ENCODE assay signal across 8 mouse cellular contexts in genomic region chr9:111271434-111272160, GRCm38 (mm10). TPM values are rescaled to one million over a fixed set of nuclear protein-coding genes. Genes with fewer than 3 reads are reported as not detected.
DNase-seq lines count a peak whose midpoint lies in the region; ATAC-seq and TF ChIP-seq lines count a peak whose summit lies in the region.

TSS of gene Mlh1 (minus strand) at chr9:111271791.
TSS of gene Epm2aip1 (plus strand) at chr9:111271929.

- no peaks in the 10 kb centered on the region for H3K9me3 ChIP-seq in hindbrain, embryonic 10.5 days
- H3K9me3 ChIP-seq in lung, postnatal 0 days (ENCODE audit: low read length) = no peaks in the 10 kb centered on the region

- WGBS in hindbrain, embryonic 10.5 days = under 1% methylated on average over 64 of the region's 64 CpGs
- WGBS in lung, postnatal 0 days = under 1% methylated on average over 63 of the region's 64 CpGs

- no peaks in the 10 kb centered on the region for H3K27me3 ChIP-seq in hindbrain, embryonic 10.5 days (ENCODE audit: insufficient read depth, poor library complexity, severe bottlenecking)
- no peaks in the 10 kb centered on the region for H3K27me3 ChIP-seq in lung, postnatal 0 days (replicated peaks; ENCODE audit: insufficient read depth, low read length)

- H3K4me3 ChIP-seq in hindbrain, embryonic 10.5 days = peak within 1 kb of the TSS; percentile 87
- peak within 1 kb of the TSS; percentile 64 for H3K4me3 ChIP-seq in lung, postnatal 0 days (ENCODE audit: low read depth, low read length)

- H3K4me2 ChIP-seq in lung, postnatal 0 days (replicated peaks; ENCODE audit: low read depth, low read length) = peak within 1 kb of the TSS; percentile 73

- H3K36me3 ChIP-seq in hindbrain, embryonic 10.5 days = peaks cover 46% of the 10 kb centered on the region
- no peaks in the 10 kb centered on the region for H3K36me3 ChIP-seq in lung, postnatal 0 days (ENCODE audit: insufficient read depth, low read length)

- no peak; the same call in 1 of the 2 replicates for TF ChIP-seq CTCF in lung, postnatal 0 days (IDR thresholded peaks at IDR 0.05)

- peaks cover 53% of the 10 kb centered on the region for H3K4me1 ChIP-seq in hindbrain, embryonic 10.5 days (replicated peaks)
- H3K4me1 ChIP-seq in lung, postnatal 0 days (ENCODE audit: insufficient read depth, low read depth, low read length) = peaks cover 26% of the 10 kb centered on the region; the same call in 1 of the 2 replicates

- H3K27ac ChIP-seq in hindbrain, embryonic 10.5 days = peak within 1 kb of the TSS; percentile 96
- peak within 1 kb of the TSS; percentile 98 for H3K27ac ChIP-seq in lung, postnatal 0 days (ENCODE audit: low read length)

- peak; percentile 100 for DNase-seq in MN1 (ENCODE audit: low spot score)
- DNase-seq in cerebellum, adult 9-10 months = peak; percentile 98
- DNase-seq in hindbrain, embryonic 10.5 days (ENCODE audit: low spot score) = peak; percentile 99
- DNase-seq in layer of hippocampus, adult 9-11 months = peak; percentile 99
- peak; percentile 100 for DNase-seq in lung, postnatal 0 days (ENCODE audit: low spot score)
- DNase-seq in ovary, postnatal 14 days (ENCODE audit: low spot score) = peak; percentile 96
- peak; percentile 98 for DNase-seq in thymus, postnatal 14 days

- no peak for TF ChIP-seq EP300 in lung, postnatal 0 days (IDR thresholded peaks at IDR 0.05)

- H3K9ac ChIP-seq in lung, postnatal 0 days (replicated peaks; ENCODE audit: low read depth) = peak within 1 kb of the TSS; percentile 89

- ATAC-seq in frontal cortex, adult (ENCODE audit: low TSS enrichment) = peak; percentile 97
- ATAC-seq in lung, postnatal 0 days = peak; percentile 97

RNA-seq across cellular contexts. Expression of gene Mlh1, which starts in this region (rescaled TPM):
- polyA plus RNA-seq in hindbrain, embryonic 10.5 days (2016; fragmentation: Nextera tagmentation; extraction: Ambion mirVana) = 41.0 and 49.0 TPM in 2 replicates
- polyA plus RNA-seq in lung, postnatal 0 days (2015; fragmentation: Nextera tagmentation; extraction: Ambion mirVana) = 13.1 and 14.2 TPM in 2 replicates

RNA-seq across cellular contexts. Expression of gene Epm2aip1, which starts in this region (rescaled TPM):
- 25.1 and 26.1 TPM in 2 replicates for polyA plus RNA-seq in hindbrain, embryonic 10.5 days (2016; fragmentation: Nextera tagmentation; extraction: Ambion mirVana)
- polyA plus RNA-seq in lung, postnatal 0 days (2015; fragmentation: Nextera tagmentation; extraction: Ambion mirVana) = 10.5 and 11.4 TPM in 2 replicates

Comparison
In these comparisons a context has a peak if more than half of its experiments do, and no peak if none do; other contexts are left out.
1. Peak in every context shown above with its lines: DNase-seq, ATAC-seq, H3K4me3 ChIP-seq and H3K27ac ChIP-seq.